Mouse (Mus musculus) liver, embryonic 11.5 days (tissue): ENCODE data around the gene 6030468B19Rik. TPM values are rescaled to one million over a fixed set of nuclear protein-coding genes. Genes with fewer than 3 reads are reported as not detected.

Source experiments
- ATAC-seq: fragments of 200-750 bp; cut with Nextera tagmentation; replicated peaks from 2 replicates; pipeline ENCODE4 v1.8.0; 2017; ENCODE audit warnings: moderate number of reproducible peaks, mild to moderate bottlenecking, moderate TSS enrichment, moderate library complexity; ENCODE audit not compliant: low FRiP score
- DNase-seq: peaks from one replicate; pipeline ENCODE4 v3.0.0-alpha.2; 2017; ENCODE audit warnings: low spot score
- H3K27ac ChIP-seq: fragments of 300-500 bp; sonication (generic); 2 replicates; pipeline ENCODE4 v1.5.1; 2014; ENCODE audit warnings: mild to moderate bottlenecking, low read depth, low read length, control low read depth
- H3K27me3 ChIP-seq: fragments of 300-500 bp; sonication (generic); replicated peaks from 2 replicates; pipeline ENCODE4 v1.6.1; 2014; ENCODE audit warnings: low read length, mixed read lengths; ENCODE audit not compliant: control insufficient read depth, insufficient read depth
- H3K36me3 ChIP-seq: fragments of 300-500 bp; sonication (generic); 2 replicates; pipeline ENCODE4 v1.6.1; 2014; ENCODE audit warnings: mild to moderate bottlenecking, low read length, moderate library complexity, mixed read lengths; ENCODE audit not compliant: control insufficient read depth, insufficient read depth
- H3K4me1 ChIP-seq: fragments of 300-500 bp; sonication (generic); replicated peaks from 2 replicates; pipeline ENCODE4 v1.6.1; 2014; ENCODE audit warnings: low read length, mixed read lengths; ENCODE audit not compliant: control insufficient read depth, insufficient read depth
- H3K4me2 ChIP-seq: fragments of 300-500 bp; sonication (generic); 2 replicates; pipeline ENCODE4 v1.6.1; 2014; ENCODE audit warnings: mild to moderate bottlenecking, control low read depth, moderate library complexity
- H3K4me3 ChIP-seq: fragments of 300-500 bp; sonication (generic); 2 replicates; pipeline ENCODE4 v1.5.1; 2014; ENCODE audit warnings: low read depth, low read length, control low read depth
- H3K9ac ChIP-seq: fragments of 300-500 bp; sonication (generic); 2 replicates; pipeline ENCODE4 v1.6.1; 2014; ENCODE audit warnings: low read depth, low read length, control low read depth
- H3K9me3 ChIP-seq: fragments of 300-500 bp; sonication (generic); 2 replicates; pipeline ENCODE4 v1.6.1; 2016; ENCODE audit warnings: low read length, inconsistent platforms, mixed read lengths; ENCODE audit not compliant: control insufficient read depth
- WGBS: fragments of 180-500 bp; shearing (Covaris S2); extraction: QIAGEN DNeasy Blood & Tissue Kit; methylation state at CpG from one replicate; pipeline ENCODE4 v1.1.7; 2014; 5-methylcytosine and 5-hydroxymethylcytosine counted together
- polyA plus RNA-seq: library from polyadenylated mRNA; unstranded; fragments of >200 nt; fragmentation: Nextera tagmentation; extraction: Ambion mirVana; gene quantifications from 2 replicates; pipeline ENCODE4 v1.2.1, GENCODE M21; 2014

Gene 6030468B19Rik
- polyA plus RNA-seq, 1 experiment from 2014 or later, result 49.3 TPM

DNA sequence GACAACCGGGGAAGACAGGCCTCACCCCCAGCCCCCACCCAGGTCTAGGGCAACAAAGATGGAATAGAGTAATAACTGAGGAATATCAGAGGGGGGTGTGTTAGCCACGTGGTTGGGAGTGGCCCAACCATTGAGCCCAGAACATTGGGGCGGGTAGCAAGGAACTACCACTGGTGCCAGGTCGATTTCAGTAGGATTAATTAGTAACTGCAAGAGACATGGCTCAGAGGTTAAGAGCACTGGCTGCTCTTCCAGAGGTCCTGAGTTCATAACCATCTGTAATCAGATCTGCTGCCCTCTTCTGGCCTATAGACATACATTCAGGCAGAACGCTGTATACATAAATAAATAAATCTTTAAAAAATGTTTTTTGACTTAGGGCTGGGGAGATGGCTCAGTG is 49.2 kb downstream of the 6030468B19Rik start:
- no peak overlapping the region for H3K9ac ChIP-seq
- no peak overlapping the region for H3K4me3 ChIP-seq
- peak overlapping the region; percentile 49; the same call in 1 of the 2 replicates for H3K27ac ChIP-seq
- H3K9me3 ChIP-seq, result no peaks in the 10 kb centered on the region
- no peak for DNase-seq
- peaks cover 1% of the 10 kb centered on the region; the same call in 1 of the 2 replicates for H3K36me3 ChIP-seq
- H3K4me2 ChIP-seq, result no peak overlapping the region
- no peak for ATAC-seq
- H3K27me3 ChIP-seq, result no peaks in the 10 kb centered on the region
- H3K4me1 ChIP-seq, result peaks cover 23% of the 10 kb centered on the region
- WGBS, result 49% methylated on average over 5 of the region's 5 CpGs

- DNase-seq, result no peak
- Histone ChIP-seq H3K9me3 (no peaks in the 10 kb centered on the region), H3K27ac (peak overlapping the region; percentile 92), H3K4me1 (peaks cover 23% of the 10 kb centered on the region), H3K9ac (peak overlapping the region; percentile 84; the same call in 1 of the 2 replicates), H3K4me2 (peak overlapping the region; percentile 70), H3K4me3 (peak overlapping the region; percentile 86; the same call in 1 of the 2 replicates), H3K27me3 (no peaks in the 10 kb centered on the region), H3K36me3 (peaks cover 10% of the 10 kb centered on the region)
- 75% methylated on average over 7 of the region's 7 CpGs for WGBS
- ATAC-seq, result no peak
Measured at GRCm38 (mm10) chr11:117847593-117848215, 50.2 kb downstream of the 6030468B19Rik start.

GRCm38 (mm10) chr11:117848271-117848984 is 51.0 kb downstream of the 6030468B19Rik start:
- peak overlapping the region; percentile 70 for H3K4me2 ChIP-seq
- H3K27ac ChIP-seq, result peak overlapping the region; percentile 92
- H3K4me1 ChIP-seq, result peaks cover 23% of the 10 kb centered on the region
- H3K4me3 ChIP-seq, result peak overlapping the region; percentile 86
- no peak for DNase-seq
- ATAC-seq, result peak; percentile 54
- H3K27me3 ChIP-seq, result no peaks in the 10 kb centered on the region
- H3K9me3 ChIP-seq, result no peaks in the 10 kb centered on the region
- H3K9ac ChIP-seq, result peak overlapping the region; percentile 84
- WGBS, result 10% methylated on average over 19 of the region's 19 CpGs
- peaks cover 17% of the 10 kb centered on the region for H3K36me3 ChIP-seq

DNA sequence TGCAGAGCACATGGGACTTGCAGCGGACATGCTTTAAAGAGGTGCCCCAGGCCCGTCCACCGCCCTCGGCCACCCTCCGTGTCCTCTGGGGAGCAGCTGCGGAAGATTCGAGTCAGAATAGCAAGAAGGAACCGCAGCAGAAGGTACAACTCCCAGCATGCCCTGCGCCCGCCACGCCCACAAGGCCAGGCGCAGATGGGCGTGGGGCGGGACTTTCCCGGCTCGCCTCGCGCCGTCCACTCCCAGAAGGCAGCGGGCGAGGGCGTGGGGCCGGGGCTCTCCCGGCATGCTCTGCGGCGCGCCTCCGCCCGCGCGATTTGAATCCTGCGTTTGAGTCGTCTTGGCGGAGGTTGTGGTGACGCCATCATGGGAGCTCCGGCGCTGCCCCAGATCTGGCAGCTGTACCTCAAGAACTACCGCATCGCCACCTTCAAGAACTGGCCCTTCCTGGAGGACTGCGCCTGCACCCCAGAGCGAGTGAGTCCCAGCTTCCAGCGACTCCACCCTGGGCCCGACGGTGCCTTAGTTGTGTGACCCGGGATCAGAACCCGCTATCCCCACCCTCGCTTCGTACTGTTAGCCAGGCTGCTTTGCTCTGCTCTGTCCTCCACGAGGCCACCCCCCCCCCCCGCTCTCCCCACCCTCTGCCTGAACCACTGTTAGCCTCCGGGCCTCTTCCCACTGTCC is 51.7 kb downstream of the 6030468B19Rik start, which contains the start of gene Birc5:
Gene Birc5 (plus strand): TSS at position 267 of the 687 bp plus-strand sequence.
- WGBS, result under 1% methylated on average over 50 of the region's 51 CpGs
- H3K9me3 ChIP-seq, result no peaks in the 10 kb centered on the region
- H3K36me3 ChIP-seq, result peaks cover 21% of the 10 kb centered on the region
- peak; percentile 90 for ATAC-seq
- H3K9ac ChIP-seq, result peak within 1 kb of the TSS; percentile 91
- peak within 1 kb of the TSS; percentile 70 for H3K4me2 ChIP-seq
- no peaks in the 10 kb centered on the region for H3K27me3 ChIP-seq
- H3K27ac ChIP-seq, result peak within 1 kb of the TSS; percentile 92
- DNase-seq, result peak; percentile 97
- peak within 1 kb of the TSS; percentile 86 for H3K4me3 ChIP-seq
- H3K4me1 ChIP-seq, result peaks cover 23% of the 10 kb centered on the region

GRCm38 (mm10) chr11:117852875-117853274 is 55.4 kb downstream of the 6030468B19Rik start:
- H3K36me3 ChIP-seq, result peaks cover 51% of the 10 kb centered on the region
- DNase-seq (no peak), ATAC-seq (no peak)
- H3K9me3 ChIP-seq, result no peaks in the 10 kb centered on the region
- no peak overlapping the region for H3K27ac ChIP-seq
- WGBS, result 93% methylated on average over 3 of the region's 3 CpGs
- H3K4me3 ChIP-seq, result no peak overlapping the region
- no peaks in the 10 kb centered on the region for H3K27me3 ChIP-seq
- no peak overlapping the region for H3K4me2 ChIP-seq
- H3K9ac ChIP-seq, result no peak overlapping the region
- peaks cover 9% of the 10 kb centered on the region for H3K4me1 ChIP-seq

- Histone ChIP-seq H3K4me2 (no peak overlapping the region), H3K36me3 (peaks cover 51% of the 10 kb centered on the region), H3K27me3 (peaks cover 8% of the 10 kb centered on the region), H3K9ac (no peak overlapping the region), H3K4me3 (no peak overlapping the region), H3K27ac (no peak overlapping the region), H3K9me3 (no peaks in the 10 kb centered on the region), H3K4me1 (peaks cover 5% of the 10 kb centered on the region)
- WGBS, result 92% methylated on average over 9 of the region's 9 CpGs
- ATAC-seq (no peak), DNase-seq (no peak)
Measured at GRCm38 (mm10) chr11:117854241-117854640, 56.8 kb downstream of the 6030468B19Rik start.

DNA sequence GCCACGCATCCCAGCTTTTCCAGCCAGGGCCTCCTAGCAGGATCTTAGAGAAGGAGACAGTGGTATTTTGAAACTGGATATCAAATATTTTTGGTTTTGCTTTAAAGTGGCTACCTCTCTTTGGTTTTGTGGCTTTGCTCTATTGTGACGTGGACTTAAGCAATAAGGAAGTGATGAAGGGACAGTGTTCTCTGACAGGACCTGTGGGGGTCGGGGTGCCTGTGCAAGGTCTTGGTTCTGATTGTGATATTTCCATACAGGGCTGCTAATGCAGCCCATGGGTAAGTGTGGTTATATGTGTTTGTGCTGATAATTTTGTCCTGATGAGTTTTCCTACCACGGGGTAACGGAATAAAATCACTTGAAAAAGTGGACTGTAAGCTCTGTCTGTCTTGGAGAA is 57.9 kb downstream of the 6030468B19Rik start:
- no peak for DNase-seq
- H3K4me3 ChIP-seq, result no peak overlapping the region
- H3K9me3 ChIP-seq, result no peaks in the 10 kb centered on the region
- peaks cover 7% of the 10 kb centered on the region for H3K4me1 ChIP-seq
- H3K27me3 ChIP-seq, result peaks cover 19% of the 10 kb centered on the region
- H3K36me3 ChIP-seq, result peaks cover 51% of the 10 kb centered on the region
- 92% methylated on average over 5 of the region's 5 CpGs for WGBS
- H3K9ac ChIP-seq, result no peak overlapping the region
- H3K4me2 ChIP-seq, result no peak overlapping the region
- H3K27ac ChIP-seq, result no peak overlapping the region
- ATAC-seq, result no peak

DNA sequence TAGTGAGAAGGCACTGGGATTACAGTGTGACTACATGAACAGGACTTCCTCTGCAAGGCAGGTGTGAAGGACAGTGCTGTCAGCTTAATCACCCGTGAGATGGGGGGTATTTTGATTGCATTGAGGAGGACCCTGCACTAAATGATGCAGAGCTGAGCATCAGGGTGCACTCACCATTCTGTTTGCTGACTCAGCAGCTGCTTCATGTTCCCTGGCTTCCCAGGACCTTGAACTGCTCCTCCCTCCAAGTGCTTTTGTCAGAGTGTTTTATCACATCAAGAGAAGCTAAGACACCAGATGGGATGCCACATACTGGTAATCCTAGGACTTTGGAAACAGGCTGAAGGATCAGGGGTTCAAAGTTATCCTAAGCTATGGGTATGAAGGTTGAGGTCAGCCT is 58.5 kb downstream of the 6030468B19Rik start:
- no peak for DNase-seq
- Histone ChIP-seq H3K27me3 (peaks cover 25% of the 10 kb centered on the region), H3K4me3 (no peak overlapping the region), H3K9me3 (no peaks in the 10 kb centered on the region), H3K27ac (no peak overlapping the region), H3K9ac (no peak overlapping the region), H3K4me1 (peaks cover 8% of the 10 kb centered on the region), H3K36me3 (peaks cover 51% of the 10 kb centered on the region), H3K4me2 (no peak overlapping the region)
- no peak for ATAC-seq
- WGBS, result 87% methylated on average over 1 of the region's 1 CpGs
